Mouse (Mus musculus): ENCODE results near the gene Btn1a1. TPM values are rescaled to one million over a fixed set of nuclear protein-coding genes. Genes with fewer than 3 reads are reported as not detected.

Btn1a1 gene
- polyA plus RNA-seq (2012), result not detected in 2 replicates

GRCm38 (mm10) chr13:23465600-23466109, at the start of gene Btn1a1:
Gene Btn1a1 (minus strand): TSS chr13:23465901.

GRCm38 (mm10) chr13:23488400-23489322, 23.0 kb upstream of the Btn1a1 start, which contains the start of gene Btn2a2:
Gene Btn2a2 (minus strand): TSS chr13:23488857.

GRCm38 (mm10) chr13:23423286-23424051, 42.2 kb downstream of the Btn1a1 start, which contains the start of gene Abt1:
Gene Abt1 (minus strand): TSS chr13:23423866.

Other genes starting within 250 kb of the Btn1a1 start
- not detected in 2 replicates for gene Vmn1r222, start 230.0 kb downstream of the Btn1a1 start, polyA plus RNA-seq (2012)
- not detected in 2 replicates for gene Vmn1r223, start 218.8 kb downstream of the Btn1a1 start, polyA plus RNA-seq (2012)
- gene Zfp322a, start 96.7 kb downstream of the Btn1a1 start, polyA plus RNA-seq (2012), result 0.45 and 1.00 TPM in 2 replicates
- gene Abt1, start 42.0 kb downstream of the Btn1a1 start, polyA plus RNA-seq (2012), result 10.5 and 13.8 TPM in 2 replicates
- gene Btn2a2, start 23.0 kb upstream of the Btn1a1 start, polyA plus RNA-seq (2012), result not detected in 2 replicates
- 33.5 and 38.6 TPM in 2 replicates for gene Hist1h4h, start 65.1 kb upstream of the Btn1a1 start, polyA plus RNA-seq (2012)
- 81.4 and 86.9 TPM in 2 replicates for gene Hist1h2af, start 68.0 kb upstream of the Btn1a1 start, polyA plus RNA-seq (2012)
- gene Hist1h3g, start 69.5 kb upstream of the Btn1a1 start, polyA plus RNA-seq (2012), result 19.0 and 22.6 TPM in 2 replicates
- gene Hist1h2bh, start 77.5 kb upstream of the Btn1a1 start, polyA plus RNA-seq (2012), result 2.5 and 3.3 TPM in 2 replicates
- gene Hist1h3f, start 78.2 kb upstream of the Btn1a1 start, polyA plus RNA-seq (2012), result 5.5 and 6.8 TPM in 2 replicates
- gene Hist1h4f, start 85.7 kb upstream of the Btn1a1 start, polyA plus RNA-seq (2012), result 13.2 and 18.3 TPM in 2 replicates
- gene Hist1h1d, start 87.4 kb upstream of the Btn1a1 start, polyA plus RNA-seq (2012), result 0.77 and 1.7 TPM in 2 replicates
- 18.9 and 21.1 TPM in 2 replicates for gene Hist1h3e, start 96.5 kb upstream of the Btn1a1 start, polyA plus RNA-seq (2012)
- gene Hist1h2ae, start 105.3 kb upstream of the Btn1a1 start, polyA plus RNA-seq (2012), result 16.2 and 16.7 TPM in 2 replicates
- 46.4 and 66.4 TPM in 2 replicates for gene Hist1h2bg, start 105.5 kb upstream of the Btn1a1 start, polyA plus RNA-seq (2012)
- 3.1 and 11.2 TPM in 2 replicates for gene Hist1h2bf, start 108.3 kb upstream of the Btn1a1 start, polyA plus RNA-seq (2012)
- gene Hist1h2ad, start 108.5 kb upstream of the Btn1a1 start, polyA plus RNA-seq (2012), result 5.5 and 5.7 TPM in 2 replicates
- gene Hist1h3d, start 109.9 kb upstream of the Btn1a1 start, polyA plus RNA-seq (2012), result 6.4 and 7.1 TPM in 2 replicates
- gene Hist1h4d, start 115.7 kb upstream of the Btn1a1 start, polyA plus RNA-seq (2012), result 9.9 and 17.2 TPM in 2 replicates
- gene Hist1h2be, start 155.2 kb upstream of the Btn1a1 start, polyA plus RNA-seq (2012), result 0.79 and 1.1 TPM in 2 replicates
- gene Hist1h1e, start 156.7 kb upstream of the Btn1a1 start, polyA plus RNA-seq (2012), result 9.0 and 14.7 TPM in 2 replicates
- gene Hist1h2ac, start 218.0 kb upstream of the Btn1a1 start, polyA plus RNA-seq (2012), result 7.2 TPM in 2 replicates
- 66.3 and 70.6 TPM in 2 replicates for gene Hist1h2bc, start 218.3 kb upstream of the Btn1a1 start, polyA plus RNA-seq (2012)
- gene Hist1h1t, start 229.9 kb upstream of the Btn1a1 start, polyA plus RNA-seq (2012), result 0.27 TPM in 1 of 2 replicates, not detected in the other
- 4.5 and 10.6 TPM in 2 replicates for gene Hist1h4c, start 232.6 kb upstream of the Btn1a1 start, polyA plus RNA-seq (2012)
- 8.0 and 15.2 TPM in 2 replicates for gene Hfe, start 245.0 kb upstream of the Btn1a1 start, polyA plus RNA-seq (2012)

Measured in megakaryocyte-erythroid progenitor cell, adult 5 weeks (primary cell).